Mouse (Mus musculus) forebrain, postnatal 0 days (tissue): ENCODE data around the gene Elof1. TPM values are rescaled to one million over a fixed set of nuclear protein-coding genes. Genes with fewer than 3 reads are reported as not detected.

Experiments
- ATAC-seq: fragments of 200-750 bp; cut with Nextera tagmentation; 2 replicates; pipeline ENCODE4 v1.8.0; 2017; ENCODE audit warnings: mild to moderate bottlenecking, moderate library complexity
- DNase-seq: peaks from one replicate; pipeline ENCODE4 v3.0.0-alpha.2; 2015
- H3K27ac ChIP-seq: fragments of 300-500 bp; sonication (generic); 2 replicates; pipeline ENCODE4 v1.5.1; 2014; ENCODE audit warnings: low read depth, mild to moderate bottlenecking, antibody characterized with exemption, low read length, moderate library complexity, mixed read lengths
- H3K27me3 ChIP-seq: fragments of 300-500 bp; sonication (generic); 2 replicates; pipeline ENCODE4 v1.6.1; 2014; ENCODE audit warnings: mild to moderate bottlenecking, low read length, mixed read lengths; ENCODE audit not compliant: insufficient read depth
- H3K36me3 ChIP-seq: fragments of 300-500 bp; sonication (generic); 2 replicates; pipeline ENCODE4 v1.6.1; 2014; ENCODE audit warnings: mild to moderate bottlenecking, moderate library complexity; ENCODE audit not compliant: insufficient read depth
- H3K4me1 ChIP-seq: fragments of 300-500 bp; sonication (generic); 2 replicates; pipeline ENCODE4 v1.6.1; 2014; ENCODE audit warnings: antibody characterized with exemption; ENCODE audit not compliant: insufficient read depth
- H3K4me2 ChIP-seq: fragments of 300-500 bp; sonication (generic); 2 replicates; pipeline ENCODE4 v1.6.1; 2014; ENCODE audit warnings: low read depth, mild to moderate bottlenecking, moderate library complexity
- H3K4me3 ChIP-seq: fragments of 300-500 bp; sonication (generic); 2 replicates; pipeline ENCODE4 v1.5.1; 2014; ENCODE audit warnings: low read depth, low read length, mixed read lengths
- H3K9ac ChIP-seq: fragments of 300-500 bp; sonication (generic); 2 replicates; pipeline ENCODE4 v1.6.1; 2014; ENCODE audit warnings: mild to moderate bottlenecking
- H3K9me3 ChIP-seq: fragments of 300-500 bp; sonication (generic); 2 replicates; pipeline ENCODE4 v1.6.1; 2016; ENCODE audit warnings: low read length
- CTCF ChIP-seq: sonication (generic); IDR thresholded peaks from 2 replicates; pipeline ENCODE4 v1.5.1; 2016; ENCODE audit warnings: antibody characterized with exemption, control low read depth, low read depth
- WGBS: fragments of 180-500 bp; shearing (Covaris S2); extraction: QIAGEN DNeasy Blood & Tissue Kit; methylation state at CpG from one replicate; pipeline ENCODE4 v1.1.7; 2014; 5-methylcytosine and 5-hydroxymethylcytosine counted together
- polyA plus RNA-seq: library from polyadenylated mRNA; unstranded; fragments of >200 nt; fragmentation: Nextera tagmentation; extraction: Ambion mirVana; gene quantifications from 2 replicates; pipeline ENCODE4 v1.2.1, GENCODE M21; 2015
- total RNA-seq: library from RNA; depleted of rRNA; stranded (reverse); fragments of >200 nt; gene quantifications from 2 replicates; pipeline ENCODE4 v1.2.3, GENCODE M21; 2014

Gene Elof1
- total and polyA plus RNA-seq, 2 experiments from 2014 or later = 122 to 170 TPM

- Histone ChIP-seq H3K9me3 (no peaks in the 10 kb centered on the region), H3K4me3 (no peak overlapping the region), H3K27ac (no peak overlapping the region), H3K9ac (no peak overlapping the region), H3K4me1 (no peaks in the 10 kb centered on the region), H3K4me2 (no peak overlapping the region), H3K27me3 (no peaks in the 10 kb centered on the region), H3K36me3 (no peaks in the 10 kb centered on the region)
- ATAC-seq (no peak), DNase-seq (no peak)
- no peak for TF ChIP-seq CTCF
- WGBS = 87% methylated on average over 20 of the region's 20 CpGs
Observed at GRCm38 (mm10) chr9:22149426-22150248, 32.7 kb upstream of the Elof1 start.

GRCm38 (mm10) chr9:22144304-22144965 lies 27.5 kb upstream of the Elof1 start:
- no peaks in the 10 kb centered on the region for H3K9me3 ChIP-seq
- 86% methylated on average over 7 of the region's 8 CpGs for WGBS
- H3K36me3 ChIP-seq = no peaks in the 10 kb centered on the region
- H3K27me3 ChIP-seq = no peaks in the 10 kb centered on the region
- H3K27ac ChIP-seq = no peak overlapping the region
- no peak for TF ChIP-seq CTCF
- H3K4me3 ChIP-seq = no peak overlapping the region
- H3K4me2 ChIP-seq = no peak overlapping the region
- no peak for DNase-seq
- H3K9ac ChIP-seq = no peak overlapping the region
- H3K4me1 ChIP-seq = no peaks in the 10 kb centered on the region
- no peak for ATAC-seq

GRCm38 (mm10) chr9:22143108-22144037 lies 26.4 kb upstream of the Elof1 start:
- TF ChIP-seq CTCF = peak; percentile 91
- Histone ChIP-seq H3K4me2 (no peak overlapping the region), H3K4me3 (no peak overlapping the region), H3K27me3 (no peaks in the 10 kb centered on the region), H3K27ac (no peak overlapping the region), H3K9ac (no peak overlapping the region), H3K4me1 (no peaks in the 10 kb centered on the region), H3K36me3 (no peaks in the 10 kb centered on the region), H3K9me3 (no peaks in the 10 kb centered on the region)
- ATAC-seq (peak; percentile 62), DNase-seq (peak; percentile 88)
- WGBS = 57% methylated on average over 17 of the region's 17 CpGs

GRCm38 (mm10) chr9:22139746-22140145 lies 22.8 kb upstream of the Elof1 start:
- Histone ChIP-seq H3K4me1 (no peaks in the 10 kb centered on the region), H3K9ac (no peak overlapping the region), H3K9me3 (no peaks in the 10 kb centered on the region), H3K4me2 (no peak overlapping the region), H3K4me3 (no peak overlapping the region), H3K27ac (no peak overlapping the region), H3K36me3 (no peaks in the 10 kb centered on the region), H3K27me3 (no peaks in the 10 kb centered on the region)
- TF ChIP-seq CTCF = no peak
- DNase-seq (no peak), ATAC-seq (no peak)
- whole genome bisulfite sequencing = 89% methylated on average over 5 of the region's 5 CpGs

- Histone ChIP-seq H3K4me1 (no peaks in the 10 kb centered on the region), H3K9ac (no peak overlapping the region), H3K9me3 (no peaks in the 10 kb centered on the region), H3K4me3 (no peak overlapping the region), H3K4me2 (no peak overlapping the region), H3K36me3 (no peaks in the 10 kb centered on the region), H3K27ac (no peak overlapping the region), H3K27me3 (no peaks in the 10 kb centered on the region)
- peak; percentile 87 for TF ChIP-seq CTCF
- DNase-seq = peak; percentile 49
- ATAC-seq = no peak
- WGBS = 18% methylated on average over 2 of the region's 2 CpGs
Observed at GRCm38 (mm10) chr9:22138480-22138879, 21.5 kb upstream of the Elof1 start.

GRCm38 (mm10) chr9:22136765-22137547 lies 20.0 kb upstream of the Elof1 start:
- WGBS = 16% methylated on average over 23 of the region's 23 CpGs
- Histone ChIP-seq H3K27me3 (peaks cover 4% of the 10 kb centered on the region; the same call in 1 of the 2 replicates), H3K27ac (no peak overlapping the region), H3K4me3 (no peak overlapping the region), H3K9ac (no peak overlapping the region), H3K4me2 (no peak overlapping the region), H3K9me3 (no peaks in the 10 kb centered on the region), H3K4me1 (no peaks in the 10 kb centered on the region), H3K36me3 (no peaks in the 10 kb centered on the region)
- DNase-seq (no peak), ATAC-seq (no peak)
- no peak for TF ChIP-seq CTCF
